Mouse (Mus musculus) lung, postnatal 0 days (tissue): Measurements from ENCODE around the gene Gm13290.
A peak's percentile ranks its signal among the peaks of the same experiment; 100 is the strongest.

ENCODE experiments used
- CTCF ChIP-seq: IDR thresholded peaks from 2 replicates; pipeline ENCODE4 v1.5.1; 2016; ENCODE audit warnings: antibody characterized with exemption, mild to moderate bottlenecking
- EP300 ChIP-seq: IDR thresholded peaks from 2 replicates; pipeline ENCODE4 v1.6.1; 2016; ENCODE audit warnings: antibody characterized with exemption, mild to moderate bottlenecking, control low read depth

GRCm38 (mm10) chr4:88738480-88738879, 35.2 kb upstream of the Gm13290 start:
- peak; percentile 93 for TF ChIP-seq CTCF
- TF ChIP-seq EP300 = no peak
